Mouse (Mus musculus): Measurements from ENCODE around the gene Kdelr1. TPM values are rescaled to one million over a fixed set of nuclear protein-coding genes. Genes with fewer than 3 reads are reported as not detected.

The Kdelr1 gene
- polyA plus RNA-seq, 1 experiment from 2014 or later, result 44.1 TPM

- H3K36me3 ChIP-seq, result no peaks in the 10 kb centered on the region
- H3K27ac ChIP-seq, result 0 out of 2 replicates have a peak overlapping the region, but pooled peaks have one; percentile 22
- peak overlapping the region; percentile 55 for H3K4me3 ChIP-seq
- peaks cover 19% of the 10 kb centered on the region for H3K4me1 ChIP-seq
- H3K27me3 ChIP-seq (ENCODE audit: insufficient read depth, poor library complexity, severe bottlenecking), result peaks cover 95% of the 10 kb centered on the region
- H3K9me3 ChIP-seq, result no peaks in the 10 kb centered on the region
- DNase-seq (ENCODE audit: low spot score), result no peak
- 1% methylated on average over 29 of the region's 30 CpGs for WGBS
These were observed 15.3 kb upstream of the Kdelr1 start for GRCm38 (mm10) chr7:45856950-45857901.

DNA sequence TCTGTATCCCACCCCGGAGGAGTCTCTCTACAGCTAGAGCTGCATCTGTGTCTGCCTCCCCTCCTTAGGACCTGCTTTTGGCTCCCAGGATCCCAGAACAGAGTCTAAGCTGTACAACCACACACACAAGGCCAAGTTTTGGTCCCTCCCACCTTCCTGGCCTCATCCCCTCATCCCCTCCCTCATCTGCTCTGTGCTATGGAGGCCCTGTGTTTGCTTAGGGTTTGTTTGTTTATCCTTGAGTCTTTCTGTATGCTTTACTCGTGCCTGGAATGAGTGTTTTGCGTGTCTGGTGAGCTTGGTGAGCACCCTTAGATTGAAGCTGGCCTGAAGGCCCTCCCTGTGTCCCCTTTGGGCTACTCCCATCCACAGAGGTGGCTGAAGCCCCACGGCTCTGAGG, 13.6 kb upstream of the Kdelr1 start:
- Histone ChIP-seq H3K4me3 (no peak overlapping the region), H3K36me3 (no peaks in the 10 kb centered on the region), H3K27me3 (ENCODE audit: insufficient read depth, poor library complexity, severe bottlenecking) (peaks cover 98% of the 10 kb centered on the region), H3K27ac (no peak overlapping the region), H3K4me1 (peaks cover 19% of the 10 kb centered on the region), H3K9me3 (no peaks in the 10 kb centered on the region)
- 53% methylated on average over 4 of the region's 4 CpGs for WGBS
- no peak for DNase-seq (ENCODE audit: low spot score)

GRCm38 (mm10) chr7:45862804-45863203, 9.8 kb upstream of the Kdelr1 start:
- DNase-seq (ENCODE audit: low spot score), result no peak
- Histone ChIP-seq H3K27me3 (ENCODE audit: insufficient read depth, poor library complexity, severe bottlenecking) (peaks cover 77% of the 10 kb centered on the region), H3K36me3 (no peaks in the 10 kb centered on the region), H3K27ac (no peak overlapping the region), H3K4me3 (no peak overlapping the region), H3K9me3 (no peaks in the 10 kb centered on the region), H3K4me1 (peaks cover 25% of the 10 kb centered on the region)
- 82% methylated on average over 7 of the region's 7 CpGs for WGBS

DNA sequence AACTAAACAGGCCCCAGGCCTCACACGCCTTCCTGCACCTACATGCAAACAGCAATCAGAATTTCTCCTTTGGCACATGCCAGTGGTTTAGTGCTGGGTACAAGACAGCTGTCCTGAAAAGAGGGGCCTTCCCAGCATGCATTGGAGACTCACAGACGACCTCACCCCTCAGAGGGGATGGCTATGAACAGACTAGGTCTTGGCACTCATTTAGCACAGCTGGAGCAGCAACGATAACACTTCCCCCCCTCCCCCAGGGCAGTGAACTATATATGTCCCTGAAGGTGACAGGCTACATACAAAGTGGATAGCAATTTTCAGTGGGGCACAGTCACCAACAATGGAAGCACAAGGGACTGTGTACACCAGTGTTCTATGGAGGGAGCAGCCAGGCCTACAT, 8.1 kb upstream of the Kdelr1 start:
- WGBS, result 61% methylated on average over 3 of the region's 3 CpGs
- Histone ChIP-seq H3K4me3 (no peak overlapping the region), H3K4me1 (peaks cover 37% of the 10 kb centered on the region), H3K9me3 (no peaks in the 10 kb centered on the region), H3K27ac (no peak overlapping the region), H3K27me3 (ENCODE audit: insufficient read depth, poor library complexity, severe bottlenecking) (peaks cover 77% of the 10 kb centered on the region), H3K36me3 (no peaks in the 10 kb centered on the region)
- no peak for DNase-seq (ENCODE audit: low spot score)

GRCm38 (mm10) chr7:45865925-45866910, 6.4 kb upstream of the Kdelr1 start:
- Histone ChIP-seq H3K27ac (peak overlapping the region; percentile 93), H3K36me3 (no peaks in the 10 kb centered on the region), H3K4me3 (peak overlapping the region; percentile 82), H3K4me1 (peaks cover 53% of the 10 kb centered on the region), H3K9me3 (no peaks in the 10 kb centered on the region), H3K27me3 (ENCODE audit: insufficient read depth, poor library complexity, severe bottlenecking) (peaks cover 77% of the 10 kb centered on the region)
- 1% methylated on average over 117 of the region's 117 CpGs for whole genome bisulfite sequencing
- DNase-seq (ENCODE audit: low spot score), result peak; percentile 95

DNA sequence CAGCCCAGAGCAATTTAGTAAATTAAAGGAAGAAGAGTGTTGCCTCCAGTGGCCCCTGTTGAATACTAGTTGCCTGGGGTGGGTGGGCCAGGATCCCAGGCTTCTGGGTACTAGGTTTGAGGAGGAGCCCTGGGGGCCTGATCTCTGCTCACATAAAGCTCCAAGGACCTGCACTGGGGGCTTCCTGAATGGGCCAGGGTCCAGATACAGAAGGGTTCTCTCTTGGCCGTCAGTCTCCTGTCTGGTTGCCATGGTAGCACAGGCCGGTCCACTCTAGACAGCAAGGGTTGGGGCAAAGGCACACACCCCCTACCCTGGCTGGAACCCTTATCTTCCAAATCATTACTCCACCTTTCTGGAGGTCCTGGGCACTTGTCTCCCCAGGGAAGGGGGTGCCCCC, 4.7 kb upstream of the Kdelr1 start:
- Histone ChIP-seq H3K9me3 (no peaks in the 10 kb centered on the region), H3K36me3 (no peaks in the 10 kb centered on the region), H3K27me3 (ENCODE audit: insufficient read depth, poor library complexity, severe bottlenecking) (peaks cover 71% of the 10 kb centered on the region), H3K27ac (no peak overlapping the region), H3K4me1 (peaks cover 53% of the 10 kb centered on the region), H3K4me3 (peak overlapping the region; percentile 82)
- no peak for DNase-seq (ENCODE audit: low spot score)
- 30% methylated on average over 2 of the region's 2 CpGs for WGBS

DNA sequence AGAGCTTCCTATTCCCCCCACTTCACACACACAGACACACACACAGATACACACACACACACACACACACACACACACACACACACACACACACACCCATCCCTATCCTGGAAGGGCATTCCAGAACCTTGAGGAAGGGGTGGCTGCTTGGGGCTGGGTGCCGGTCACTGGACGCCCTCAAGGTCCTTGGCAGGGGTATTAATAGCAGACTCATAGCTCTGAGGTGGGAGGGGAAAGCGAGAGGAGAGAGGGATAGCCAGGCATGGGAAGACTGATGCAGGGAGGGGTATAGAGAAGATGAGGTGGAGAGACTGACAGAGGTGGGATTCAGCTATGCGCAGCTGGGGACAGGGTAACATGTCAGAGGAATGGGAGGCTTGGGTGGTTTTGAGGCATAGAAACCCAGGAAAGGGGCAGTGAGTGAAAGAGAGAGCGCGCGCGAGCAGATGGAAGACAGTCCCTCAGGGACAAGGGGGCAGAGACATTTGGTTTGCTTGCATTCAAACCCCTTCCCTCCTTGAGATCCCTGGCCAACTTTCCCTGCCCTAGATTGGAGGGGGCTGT, 3.4 kb upstream of the Kdelr1 start:
- peaks cover 60% of the 10 kb centered on the region for H3K27me3 ChIP-seq (ENCODE audit: insufficient read depth, poor library complexity, severe bottlenecking)
- DNase-seq (ENCODE audit: low spot score), result no peak
- H3K4me1 ChIP-seq, result peaks cover 61% of the 10 kb centered on the region
- peak overlapping the region; percentile 49 for H3K27ac ChIP-seq
- H3K9me3 ChIP-seq, result no peaks in the 10 kb centered on the region
- 17% methylated on average over 8 of the region's 8 CpGs for WGBS
- peak overlapping the region; percentile 52 for H3K4me3 ChIP-seq
- peaks cover 2% of the 10 kb centered on the region for H3K36me3 ChIP-seq

DNA sequence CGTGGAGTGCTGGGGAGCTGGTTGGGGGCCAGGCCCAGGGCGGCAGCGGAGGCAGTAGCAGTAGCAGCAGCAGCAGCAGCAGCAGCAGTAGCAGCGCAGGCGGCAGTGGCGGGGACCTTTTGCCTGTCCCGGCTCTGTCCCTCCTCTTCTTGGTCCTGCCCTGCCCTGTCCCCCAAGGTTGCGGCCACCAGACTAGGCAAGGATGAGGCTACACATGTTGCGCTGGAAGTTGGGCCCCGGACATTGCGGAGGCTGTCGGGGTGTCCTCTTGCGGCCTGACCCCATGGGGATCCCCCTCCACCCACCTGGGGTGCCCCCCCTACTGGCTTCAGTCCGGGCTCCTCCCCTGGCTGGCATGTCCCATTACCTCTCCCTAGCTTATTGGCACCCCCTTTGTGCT, 2.8 kb upstream of the Kdelr1 start:
- Histone ChIP-seq H3K4me3 (peak overlapping the region; percentile 52), H3K27me3 (ENCODE audit: insufficient read depth, poor library complexity, severe bottlenecking) (peaks cover 60% of the 10 kb centered on the region), H3K27ac (peak overlapping the region; percentile 47; the same call in 1 of the 2 replicates), H3K36me3 (peaks cover 8% of the 10 kb centered on the region), H3K4me1 (peaks cover 67% of the 10 kb centered on the region), H3K9me3 (no peaks in the 10 kb centered on the region)
- 4% methylated on average over 14 of the region's 14 CpGs for WGBS
- no peak for DNase-seq (ENCODE audit: low spot score)

DNA sequence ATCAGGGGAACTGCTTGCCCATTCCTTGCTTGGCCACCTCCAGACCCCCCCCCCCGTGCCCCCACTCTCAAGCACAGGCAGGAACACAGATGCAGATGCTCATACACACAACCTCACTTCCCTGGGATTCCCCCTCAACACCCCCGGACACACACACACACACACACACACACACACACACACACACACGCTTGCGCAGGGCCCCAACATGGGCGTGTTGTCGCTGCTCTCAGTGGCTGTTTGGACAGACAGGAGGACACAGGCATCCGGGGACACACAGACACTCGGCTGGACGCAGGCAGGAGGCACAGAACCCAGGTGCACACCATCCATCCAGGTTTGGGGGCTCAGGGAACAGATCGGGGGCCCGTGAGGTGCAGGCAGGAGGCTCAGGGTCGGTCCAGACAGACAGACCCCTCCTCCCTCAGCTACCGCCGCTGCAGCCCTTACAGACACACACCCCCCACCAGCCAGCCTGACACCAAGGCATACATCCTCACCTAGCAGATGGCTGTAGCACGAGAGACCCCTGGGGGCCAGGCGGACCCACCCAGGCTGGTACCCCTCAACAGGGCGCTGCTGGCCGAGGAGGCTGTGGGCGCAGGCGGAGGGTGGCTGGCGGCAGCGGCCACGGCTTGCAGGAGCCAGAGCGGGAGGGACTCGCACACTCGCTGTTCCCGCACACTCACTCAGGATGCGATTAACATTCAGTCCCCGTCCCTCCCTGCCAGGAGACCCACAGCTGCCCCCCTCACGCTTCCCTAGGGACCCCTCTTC, 2.1 kb upstream of the Kdelr1 start:
- WGBS, result 2% methylated on average over 30 of the region's 30 CpGs
- Histone ChIP-seq H3K4me3 (peak overlapping the region; percentile 52), H3K27ac (0 out of 2 replicates have a peak overlapping the region, but pooled peaks have one; percentile 49), H3K27me3 (ENCODE audit: insufficient read depth, poor library complexity, severe bottlenecking) (peaks cover 60% of the 10 kb centered on the region), H3K36me3 (peaks cover 15% of the 10 kb centered on the region), H3K4me1 (peaks cover 71% of the 10 kb centered on the region), H3K9me3 (no peaks in the 10 kb centered on the region)
- no peak for DNase-seq (ENCODE audit: low spot score)

GRCm38 (mm10) chr7:45873061-45873947, 732 bp downstream of the Kdelr1 start:
- peak; percentile 87 for DNase-seq (ENCODE audit: low spot score)
- H3K4me1 ChIP-seq, result peaks cover 46% of the 10 kb centered on the region
- peak overlapping the region; percentile 95 for H3K27ac ChIP-seq
- 3% methylated on average over 28 of the region's 28 CpGs for WGBS
- H3K9me3 ChIP-seq, result no peaks in the 10 kb centered on the region
- peaks cover 44% of the 10 kb centered on the region for H3K36me3 ChIP-seq
- H3K27me3 ChIP-seq (ENCODE audit: insufficient read depth, poor library complexity, severe bottlenecking), result peaks cover 39% of the 10 kb centered on the region
- peak overlapping the region; percentile 88 for H3K4me3 ChIP-seq

DNA sequence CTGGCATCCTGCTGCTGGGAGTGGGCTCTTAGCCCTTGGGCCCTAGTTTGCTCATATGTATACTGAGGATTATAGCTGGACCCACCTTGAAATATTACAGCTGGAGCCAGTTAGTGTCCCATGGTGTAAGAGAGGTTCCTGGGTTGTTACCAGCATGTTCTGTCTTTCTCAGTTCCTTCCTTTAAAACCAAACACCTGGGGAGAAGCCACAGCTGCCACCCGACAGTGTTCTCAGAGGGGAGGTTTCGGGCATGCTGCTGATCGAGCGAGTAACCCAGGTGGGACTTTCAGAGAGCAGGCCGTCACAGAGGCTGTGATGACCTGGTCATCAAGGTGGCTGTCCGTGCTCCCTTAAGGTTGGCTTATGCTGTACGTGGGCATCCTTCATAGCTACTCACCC, 4.3 kb downstream of the Kdelr1 start:
- 92% methylated on average over 7 of the region's 7 CpGs for WGBS
- Histone ChIP-seq H3K27ac (no peak overlapping the region), H3K4me3 (no peak overlapping the region), H3K27me3 (ENCODE audit: insufficient read depth, poor library complexity, severe bottlenecking) (peaks cover 3% of the 10 kb centered on the region), H3K9me3 (peaks cover 4% of the 10 kb centered on the region; the same call in 1 of the 2 replicates), H3K36me3 (peaks cover 79% of the 10 kb centered on the region), H3K4me1 (peaks cover 18% of the 10 kb centered on the region)
- DNase-seq (ENCODE audit: low spot score), result no peak
